Comparison of ENCODE assay signal across 8 mouse cellular contexts in the genomic region with DNA sequence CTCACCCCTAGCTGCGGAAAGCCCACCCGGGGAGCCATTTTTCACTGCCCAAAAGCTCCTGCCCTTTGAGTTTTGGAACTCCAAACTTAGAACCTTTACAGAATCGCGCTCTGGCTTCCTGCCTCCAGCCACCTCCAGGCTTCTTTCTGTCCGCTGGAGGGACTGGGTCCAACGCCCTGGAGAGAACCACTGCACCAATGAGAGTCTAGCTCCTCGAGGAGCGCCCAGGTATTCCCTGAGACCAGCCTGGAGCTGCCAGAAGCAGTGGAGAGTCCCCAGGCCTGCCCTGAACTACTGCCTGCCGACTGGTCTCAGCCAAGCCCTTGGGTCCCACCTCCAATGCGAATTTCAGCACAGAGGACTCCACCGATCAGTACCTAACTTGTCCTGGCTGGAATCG. TPM values are rescaled to one million over a fixed set of nuclear protein-coding genes. Genes with fewer than 3 reads are reported as not detected.
DNase-seq lines count a peak whose midpoint lies in the region; ATAC-seq and TF ChIP-seq lines count a peak whose summit lies in the region.

No protein-coding gene starts in this region.

- H3K4me1 ChIP-seq in liver, embryonic 11.5 days (replicated peaks; ENCODE audit: control insufficient read depth, insufficient read depth, low read length), result peaks cover 5% of the 10 kb centered on the region; the same call in 1 of the 2 replicates
- H3K4me1 ChIP-seq in hindbrain, embryonic 11.5 days (replicated peaks; ENCODE audit: control insufficient read depth, insufficient read depth, low read length), result peaks cover 3% of the 10 kb centered on the region
- peaks cover 23% of the 10 kb centered on the region for H3K4me1 ChIP-seq in limb, embryonic 12.5 days (replicated peaks)
- H3K4me1 ChIP-seq in olfactory bulb, adult 2 months (ENCODE audit: control insufficient read depth, insufficient read depth, low read length), result peaks cover 8% of the 10 kb centered on the region; the same call in 1 of the 2 replicates
- H3K4me1 ChIP-seq in thymus, adult 2 months (replicated peaks; ENCODE audit: control insufficient read depth, insufficient read depth, low read length), result no peaks in the 10 kb centered on the region

- H3K9ac ChIP-seq in liver, embryonic 11.5 days (ENCODE audit: low read depth, low read length), result no peak overlapping the region
- H3K9ac ChIP-seq in hindbrain, embryonic 11.5 days (ENCODE audit: low read depth, low read length), result no peak overlapping the region
- H3K9ac ChIP-seq in limb, embryonic 12.5 days (replicated peaks), result peak overlapping the region; percentile 38; the same call in 1 of the 2 replicates

- DNase-seq in liver, embryonic 11.5 days (ENCODE audit: low spot score), result no peak
- no peak for DNase-seq in liver
- DNase-seq in hindbrain, embryonic 11.5 days (ENCODE audit: low spot score), result no peak
- DNase-seq in thymus, adult 2 months, result no peak
- DNase-seq in cerebellum, postnatal 4 days (ENCODE audit: low spot score in 2 of 2), result no peak

- no peak overlapping the region for H3K27ac ChIP-seq in liver, embryonic 11.5 days (ENCODE audit: low read depth, low read length)
- H3K27ac ChIP-seq in hindbrain, embryonic 11.5 days (ENCODE audit: low read depth, low read length), result no peak overlapping the region
- no peak overlapping the region for H3K27ac ChIP-seq in limb, embryonic 12.5 days
- no peak overlapping the region for H3K27ac ChIP-seq in olfactory bulb, adult 2 months (ENCODE audit: insufficient read depth, low read depth, low read length)
- H3K27ac ChIP-seq in thymus, adult 2 months (ENCODE audit: control insufficient read depth, insufficient read depth, low read length), result no peak overlapping the region

- TF ChIP-seq POLR2A in olfactory bulb, adult 2 months (IDR thresholded peaks at IDR 0.05; ENCODE audit: insufficient read depth, low read depth, low read length), result no peak
- TF ChIP-seq POLR2A in thymus, adult 2 months (IDR thresholded peaks at IDR 0.05; ENCODE audit: control insufficient read depth, extremely low read depth, insufficient read depth, low read length, poor library complexity), result no peak

- H3K36me3 ChIP-seq in liver, embryonic 11.5 days (ENCODE audit: control insufficient read depth, insufficient read depth, low read length), result no peaks in the 10 kb centered on the region
- H3K36me3 ChIP-seq in hindbrain, embryonic 11.5 days (ENCODE audit: control insufficient read depth, insufficient read depth, low read length), result no peaks in the 10 kb centered on the region
- H3K36me3 ChIP-seq in limb, embryonic 12.5 days, result no peaks in the 10 kb centered on the region
- no peaks in the 10 kb centered on the region for H3K36me3 ChIP-seq in thymus, adult 2 months (ENCODE audit: control insufficient read depth, insufficient read depth, low read length)

- peak overlapping the region; percentile 65 for H3K4me3 ChIP-seq in liver, embryonic 11.5 days (ENCODE audit: low read depth, low read length)
- peak overlapping the region; percentile 78 for H3K4me3 ChIP-seq in hindbrain, embryonic 11.5 days (ENCODE audit: low read depth, low read length)
- peak overlapping the region; percentile 77 for H3K4me3 ChIP-seq in limb, embryonic 12.5 days (replicated peaks)
- peak overlapping the region; percentile 91 for H3K4me3 ChIP-seq in olfactory bulb, adult 2 months (ENCODE audit: insufficient read depth, low read depth, low read length)
- no peak overlapping the region for H3K4me3 ChIP-seq in thymus, adult 2 months (ENCODE audit: control insufficient read depth, insufficient read depth, low read length)

- peak overlapping the region; percentile 75 for H3K4me2 ChIP-seq in liver, embryonic 11.5 days
- H3K4me2 ChIP-seq in hindbrain, embryonic 11.5 days (replicated peaks; ENCODE audit: low read depth, low read length), result peak overlapping the region; percentile 92
- H3K4me2 ChIP-seq in limb, embryonic 12.5 days, result peak overlapping the region; percentile 91

- WGBS in liver, embryonic 11.5 days, result 10% methylated on average over 12 of the region's 12 CpGs
- WGBS in hindbrain, embryonic 11.5 days, result 7% methylated on average over 12 of the region's 12 CpGs
- 6% methylated on average over 12 of the region's 12 CpGs for WGBS in limb, embryonic 12.5 days
- 24% methylated on average over 12 of the region's 12 CpGs for WGBS in olfactory bulb, adult 2 months
- 10% methylated on average over 12 of the region's 12 CpGs for WGBS in thymus, adult 2 months

- ATAC-seq in liver, embryonic 11.5 days (replicated peaks; ENCODE audit: low FRiP score), result no peak
- no peak for ATAC-seq in hindbrain, embryonic 11.5 days (ENCODE audit: low FRiP score)
- no peak for ATAC-seq in limb, embryonic 12.5 days (ENCODE audit: insufficient number of reproducible peaks, insufficient read depth, low FRiP score, low TSS enrichment, low read depth)
- ATAC-seq in activated CD4-positive, CD25-positive, alpha-beta regulatory T cell, adult 4 months, result no peak

- no peak for TF ChIP-seq CTCF in olfactory bulb, adult 2 months (IDR thresholded peaks at IDR 0.05; ENCODE audit: insufficient read depth, low read depth, low read length)
- no peak for TF ChIP-seq CTCF in thymus, adult 2 months (IDR thresholded peaks at IDR 0.05; ENCODE audit: borderline replicate concordance, control insufficient read depth, extremely low read depth, insufficient read depth, low read length, poor library complexity)

- H3K9me3 ChIP-seq in liver, embryonic 11.5 days (ENCODE audit: control insufficient read depth, low read length), result no peaks in the 10 kb centered on the region
- no peaks in the 10 kb centered on the region for H3K9me3 ChIP-seq in hindbrain, embryonic 11.5 days (ENCODE audit: control insufficient read depth, low read length)
- no peaks in the 10 kb centered on the region for H3K9me3 ChIP-seq in limb, embryonic 12.5 days

- peaks cover 46% of the 10 kb centered on the region for H3K27me3 ChIP-seq in liver, embryonic 11.5 days (replicated peaks; ENCODE audit: control insufficient read depth, insufficient read depth, low read length)
- H3K27me3 ChIP-seq in hindbrain, embryonic 11.5 days (ENCODE audit: control insufficient read depth, insufficient read depth, low read length), result peaks cover 13% of the 10 kb centered on the region
- peaks cover 39% of the 10 kb centered on the region for H3K27me3 ChIP-seq in limb, embryonic 12.5 days
- peaks cover 4% of the 10 kb centered on the region; the same call in 1 of the 2 replicates for H3K27me3 ChIP-seq in thymus, adult 2 months (ENCODE audit: control insufficient read depth, insufficient read depth, low read length)

RNA-seq across cellular contexts. Expression of gene Tenm3, which starts 1.2 kb away (rescaled TPM):
- 11.0 and 13.6 TPM in 2 replicates for polyA plus RNA-seq in liver, embryonic 11.5 days (2014; fragmentation: Nextera tagmentation; extraction: Ambion mirVana)
- polyA plus RNA-seq in hindbrain, embryonic 11.5 days (2014; fragmentation: Nextera tagmentation; extraction: Ambion mirVana), result 30.4 and 49.8 TPM in 2 replicates
- 46.4 and 47.1 TPM in 2 replicates for polyA plus RNA-seq in limb, embryonic 12.5 days (2016; fragmentation: Nextera tagmentation; extraction: Ambion mirVana)
- polyA plus RNA-seq in olfactory bulb, adult 2 months (2012; ENCODE audit: insufficient read depth, insufficient read length, low replicate concordance, missing spikeins), result 52.2 TPM in 1 of 2 replicates, not detected in the other
- 2.3 TPM in 2 replicates for polyA plus RNA-seq in thymus, adult 2 months (2012; rRNA removed)
- not detected for polyA plus RNA-seq in activated CD4-positive, CD25-positive, alpha-beta regulatory T cell, adult 4 months (2017; shearing (Covaris generic))
